Mouse (Mus musculus) megakaryocyte, embryonic 14.5 days (primary cell): ENCODE results near the gene Cacnb2.

ENCODE experiments used
- FLI1 ChIP-seq: IDR thresholded peaks from 2 replicates; pipeline ENCODE4 v1.6.1; 2012; ENCODE audit warnings: low read length, inconsistent platforms, mixed read lengths
- GATA1 ChIP-seq: IDR thresholded peaks from 3 replicates; pipeline ENCODE4 v1.6.1; 2012; ENCODE audit warnings: mixed read lengths, low read length, inconsistent platforms, borderline replicate concordance

DNA sequence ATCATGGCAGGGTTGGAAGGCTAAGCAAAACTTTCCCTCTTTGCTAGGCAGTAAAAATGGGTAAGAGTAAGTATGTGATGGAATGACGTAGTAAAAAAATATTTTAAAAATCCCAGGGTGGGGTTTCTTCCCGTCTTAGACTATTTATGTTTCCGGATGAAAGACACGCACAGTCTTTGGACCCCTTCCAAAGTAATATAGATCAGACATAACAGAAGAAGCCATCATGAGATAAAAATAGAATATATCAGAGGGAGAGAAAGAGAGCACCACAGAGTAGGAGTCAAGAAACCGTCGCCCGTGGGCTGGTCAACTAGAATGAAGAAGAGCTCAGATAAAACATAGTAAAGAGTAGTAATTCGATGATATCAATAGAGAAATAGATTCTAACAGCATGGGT lies 107.4 kb downstream of the Cacnb2 start:
- TF ChIP-seq GATA1 (no peak), FLI1 (no peak)
